Mouse (Mus musculus): ENCODE measurements around the gene Gm11627.

Gene Gm11627

GRCm38 (mm10) chr11:102602816-102603495 is 23.7 kb upstream of the Gm11627 start:
- DNase-seq (ENCODE audit: low spot score): no peak

GRCm38 (mm10) chr11:102599912-102600311 is 20.7 kb upstream of the Gm11627 start:
- DNase-seq (ENCODE audit: low spot score): no peak

GRCm38 (mm10) chr11:102595341-102595820 is 16.1 kb upstream of the Gm11627 start:
- DNase-seq (ENCODE audit: low spot score): no peak

- DNase-seq (ENCODE audit: low spot score): no peak
Measured at GRCm38 (mm10) chr11:102587554-102587953, 8.3 kb upstream of the Gm11627 start.

GRCm38 (mm10) chr11:102586445-102587130 is 7.3 kb upstream of the Gm11627 start:
- DNase-seq (ENCODE audit: low spot score): no peak

- no peak for DNase-seq (ENCODE audit: low spot score)
Measured at GRCm38 (mm10) chr11:102582736-102583135, 3.5 kb upstream of the Gm11627 start.

GRCm38 (mm10) chr11:102582016-102582610 is 2.9 kb upstream of the Gm11627 start:
- no peak for DNase-seq (ENCODE audit: low spot score)

- DNase-seq (ENCODE audit: low spot score): no peak
Measured at GRCm38 (mm10) chr11:102581281-102582015, 2.2 kb upstream of the Gm11627 start.

DNA sequence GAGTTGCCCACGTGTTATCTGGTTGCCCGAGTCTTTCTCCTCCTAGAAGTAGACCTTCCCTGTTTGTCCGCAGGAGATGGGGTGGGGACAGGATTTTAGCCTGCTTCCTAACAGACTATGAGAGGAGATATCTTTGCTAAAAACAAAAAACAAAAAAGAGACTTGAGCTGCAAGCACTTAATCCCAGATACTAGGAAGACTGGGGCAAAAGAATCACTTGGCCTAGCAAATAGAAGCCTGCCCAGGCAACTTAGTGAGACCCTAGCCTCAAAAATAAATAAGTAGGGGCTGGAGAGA is 721 bp upstream of the Gm11627 start:
- DNase-seq (ENCODE audit: low spot score): no peak

GRCm38 (mm10) chr11:102578341-102579118 is 731 bp downstream of the Gm11627 start:
- DNase-seq (ENCODE audit: low spot score): peak; percentile 65

GRCm38 (mm10) chr11:102576050-102576754 is 3.1 kb downstream of the Gm11627 start:
- DNase-seq (ENCODE audit: low spot score): no peak

- DNase-seq (ENCODE audit: low spot score): no peak
Measured at GRCm38 (mm10) chr11:102575034-102575433, 4.2 kb downstream of the Gm11627 start.

- peak; percentile 80 for DNase-seq (ENCODE audit: low spot score)
Measured at GRCm38 (mm10) chr11:102572866-102573663, 6.2 kb downstream of the Gm11627 start.

- DNase-seq (ENCODE audit: low spot score): no peak
Measured at GRCm38 (mm10) chr11:102568756-102569377, 10.4 kb downstream of the Gm11627 start.

DNA sequence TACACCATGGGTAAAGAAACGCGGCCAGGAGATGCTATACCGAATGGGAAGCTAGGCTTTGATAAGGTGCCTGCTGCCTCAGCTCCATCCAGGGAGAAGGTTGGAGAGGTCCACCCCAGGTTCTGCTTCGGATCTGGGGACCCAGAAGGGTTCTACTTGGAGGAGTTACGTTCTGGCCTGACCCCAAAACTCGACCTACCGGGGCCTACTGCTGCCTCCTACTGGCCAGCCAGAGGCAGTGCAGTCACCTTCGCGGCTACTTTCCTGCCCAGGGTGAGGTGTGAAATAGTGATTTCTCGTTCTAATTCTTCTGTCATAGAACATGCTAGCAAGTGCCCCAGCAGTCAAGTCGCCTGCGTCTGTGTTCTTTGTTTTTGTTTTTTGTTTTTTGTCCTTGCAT is 11.1 kb downstream of the Gm11627 start:
- no peak for DNase-seq (ENCODE audit: low spot score)

DNA sequence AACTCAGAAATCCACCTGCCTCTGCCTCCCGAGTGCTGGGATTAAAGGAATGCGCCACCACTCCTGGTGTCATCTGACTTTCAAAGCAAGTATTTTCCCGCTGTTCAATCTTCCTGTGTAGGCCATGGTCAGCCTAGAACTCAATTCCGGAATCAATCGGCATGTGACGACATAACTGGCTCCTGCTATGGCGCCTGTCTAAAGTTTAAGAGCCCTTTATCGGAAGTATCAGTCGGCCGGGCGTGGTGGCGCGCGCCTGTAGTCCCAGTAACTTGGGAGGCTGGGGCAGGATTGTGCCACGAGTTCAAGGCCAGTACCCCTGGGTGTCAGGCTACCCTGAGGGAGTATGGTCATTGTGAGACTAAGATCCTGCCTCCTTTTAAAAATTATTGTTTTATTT is 11.5 kb downstream of the Gm11627 start:
- no peak for DNase-seq (ENCODE audit: low spot score)

DNA sequence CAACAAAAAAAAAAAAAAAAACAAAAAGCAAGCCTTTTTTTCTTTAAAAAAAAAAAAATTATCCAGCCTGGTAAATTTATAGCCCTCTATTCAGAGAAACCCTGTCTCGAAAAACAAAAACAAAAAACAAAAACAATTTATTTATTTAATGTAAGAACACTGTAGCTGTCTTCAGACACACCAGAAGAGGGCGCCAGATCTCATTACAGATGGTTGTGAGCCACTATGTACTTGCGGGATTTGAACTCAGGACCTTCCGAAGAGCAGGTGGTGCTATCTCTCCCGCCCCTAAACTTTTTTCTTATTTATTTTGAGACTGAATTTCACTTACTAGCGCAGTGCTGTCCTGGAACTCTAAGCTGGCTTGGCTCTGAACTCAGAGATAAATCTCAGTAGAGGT is 12.1 kb downstream of the Gm11627 start:
- DNase-seq (ENCODE audit: low spot score): no peak

DNA sequence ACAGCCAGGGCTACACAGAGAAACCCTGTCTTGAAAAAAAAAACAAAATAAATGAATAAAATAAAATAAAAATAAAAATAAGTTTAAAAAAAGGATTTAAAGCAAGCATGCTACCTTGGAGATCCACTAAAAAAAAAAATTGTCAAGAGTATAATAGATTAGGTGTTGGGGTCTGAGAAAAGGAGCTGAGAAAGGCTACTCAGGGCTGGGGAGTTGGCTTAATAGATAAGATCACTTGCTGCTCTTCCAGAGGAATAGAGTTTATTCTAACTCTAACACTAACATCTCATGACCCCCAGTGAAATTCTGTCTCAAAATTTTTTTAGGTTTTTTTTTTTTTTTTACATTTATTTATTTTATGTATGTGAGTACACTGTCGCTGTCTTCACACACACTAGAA is 13.0 kb downstream of the Gm11627 start:
- DNase-seq (ENCODE audit: low spot score): no peak

DNA sequence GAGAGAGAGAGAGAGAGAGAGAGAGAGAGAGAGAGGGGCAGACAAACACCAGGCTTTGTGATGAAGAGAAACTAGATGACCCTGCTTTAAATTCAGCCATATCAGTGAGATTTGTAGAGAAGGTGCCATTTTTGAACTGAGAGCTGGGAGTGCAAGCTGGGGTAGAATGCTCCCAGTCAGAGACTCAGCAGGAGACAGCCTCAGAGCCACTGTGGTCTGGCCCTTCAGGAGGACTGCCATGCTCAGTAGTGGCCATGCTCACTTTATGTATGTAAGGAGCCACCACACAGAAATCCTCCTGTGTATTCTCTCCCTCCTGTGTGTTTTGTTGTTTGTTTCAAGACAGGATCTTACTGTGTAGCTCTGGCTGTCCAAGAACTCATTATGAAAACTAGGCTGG is 13.5 kb downstream of the Gm11627 start:
- no peak for DNase-seq (ENCODE audit: low spot score)
